Mouse (Mus musculus) kidney, adult 2 months (tissue): ENCODE results near the gene Slc44a1.

Source experiments
- CTCF ChIP-seq: fragments of 200-500 bp; conservative IDR thresholded peaks from 2 replicates; pipeline ENCODE4 v1.5.1; 2011; ENCODE audit warnings: low read depth, mild to moderate bottlenecking, control low read depth, low read length, moderate library complexity, mixed read lengths; ENCODE audit not compliant: insufficient read depth, insufficient read length
- POLR2A ChIP-seq: fragments of 200-500 bp; IDR thresholded peaks from one replicate; pipeline ENCODE4 v1.6.1; 2011; ENCODE audit warnings: low read depth, low read length, control low read depth

DNA sequence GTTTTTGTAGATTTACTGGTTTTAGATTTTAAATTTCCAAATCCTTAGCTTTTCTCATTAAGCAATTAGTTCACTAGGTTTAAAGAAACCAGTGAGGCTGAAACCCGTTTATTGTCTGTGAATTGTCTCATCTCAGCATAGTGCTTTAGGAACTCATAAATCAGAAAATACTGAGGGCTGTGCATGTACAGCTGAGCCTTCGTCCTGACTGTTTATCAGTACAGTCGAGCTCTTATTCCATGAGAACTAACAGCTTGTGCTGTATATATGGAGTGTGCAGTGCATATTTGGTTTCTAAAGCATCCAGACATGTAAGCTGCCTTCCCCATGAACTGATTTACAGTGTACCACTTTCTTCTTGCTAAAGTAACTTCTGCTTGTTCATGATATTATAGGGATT, 217.8 kb downstream of the Slc44a1 start:
- no peak for TF ChIP-seq POLR2A
- no peak for TF ChIP-seq CTCF
